Mouse (Mus musculus) liver, embryonic 14.5 days (tissue): ENCODE results near the gene Snx6.
"Not testable (repeated sequence)": the region's sequence is repeated elsewhere in the genome, so short reads cannot be mapped to it uniquely, and the experiment has no call there.

Source experiments
- CTCF ChIP-seq: IDR thresholded peaks from 2 replicates; pipeline ENCODE4 v1.5.1; 2016; ENCODE audit warnings: antibody characterized with exemption, low read depth, control low read depth
- EP300 ChIP-seq: IDR thresholded peaks from 2 replicates; pipeline ENCODE4 v1.6.1; 2016; ENCODE audit warnings: antibody characterized with exemption, low read depth

GRCm38 (mm10) chr12:54831927-54832326 lies 36.4 kb upstream of the Snx6 start:
- not testable (repeated sequence) for TF ChIP-seq CTCF, EP300
